Mouse (Mus musculus) forebrain, embryonic 11.5 days (tissue): ENCODE results near the gene Irf1. TPM values are rescaled to one million over a fixed set of nuclear protein-coding genes. Genes with fewer than 3 reads are reported as not detected.

Source experiments
- ATAC-seq: fragments of 200-750 bp; cut with Nextera tagmentation; replicated peaks from 2 replicates; pipeline ENCODE4 v1.8.0; 2017; ENCODE audit warnings: moderate TSS enrichment; ENCODE audit not compliant: low FRiP score
- DNase-seq: peaks from one replicate; pipeline ENCODE4 v3.0.0-alpha.2; 2017; ENCODE audit warnings: low spot score
- H3K27ac ChIP-seq: fragments of 300-500 bp; sonication (generic); 2 replicates; pipeline ENCODE4 v1.5.1; 2014; ENCODE audit warnings: low read depth, low read length
- H3K27me3 ChIP-seq: fragments of 300-500 bp; sonication (generic); 2 replicates; pipeline ENCODE4 v1.6.1; 2014; ENCODE audit warnings: mild to moderate bottlenecking, low read length, mixed read lengths; ENCODE audit not compliant: control insufficient read depth, insufficient read depth
- H3K36me3 ChIP-seq: fragments of 300-500 bp; sonication (generic); 2 replicates; pipeline ENCODE4 v1.6.1; 2014; ENCODE audit warnings: mild to moderate bottlenecking, low read length, moderate library complexity, mixed read lengths; ENCODE audit not compliant: control insufficient read depth, insufficient read depth
- H3K4me1 ChIP-seq: fragments of 300-500 bp; sonication (generic); replicated peaks from 2 replicates; pipeline ENCODE4 v1.6.1; 2014; ENCODE audit warnings: low read length, mixed read lengths; ENCODE audit not compliant: control insufficient read depth, insufficient read depth
- H3K4me2 ChIP-seq: fragments of 300-500 bp; sonication (generic); 2 replicates; pipeline ENCODE4 v1.6.1; 2014; ENCODE audit warnings: low read depth, mild to moderate bottlenecking, low read length, moderate library complexity, mixed read lengths; ENCODE audit not compliant: severe bottlenecking
- H3K4me3 ChIP-seq: fragments of 300-500 bp; sonication (generic); 2 replicates; pipeline ENCODE4 v1.5.1; 2014; ENCODE audit warnings: low read depth, low read length
- H3K9ac ChIP-seq: fragments of 300-500 bp; sonication (generic); 2 replicates; pipeline ENCODE4 v1.6.1; 2014; ENCODE audit warnings: low read length
- H3K9me3 ChIP-seq: fragments of 300-500 bp; sonication (generic); 2 replicates; pipeline ENCODE4 v1.6.1; 2016; ENCODE audit warnings: low read length, mixed read lengths; ENCODE audit not compliant: control insufficient read depth
- WGBS: fragments of 180-500 bp; shearing (Covaris S2); extraction: QIAGEN DNeasy Blood & Tissue Kit; methylation state at CpG from one replicate; pipeline ENCODE4 v1.1.7; 2014; 5-methylcytosine and 5-hydroxymethylcytosine counted together
- polyA plus RNA-seq: library from polyadenylated mRNA; unstranded; fragments of >200 nt; fragmentation: Nextera tagmentation; extraction: Ambion mirVana; gene quantifications from 2 replicates; pipeline ENCODE4 v1.2.1, GENCODE M21; 2014

Gene Irf1
- polyA plus RNA-seq, 1 experiment from 2014 or later = 4.0 TPM

- 89% methylated on average over 16 of the region's 16 CpGs for WGBS
- no peaks in the 10 kb centered on the region for H3K4me1 ChIP-seq
- no peaks in the 10 kb centered on the region for H3K27me3 ChIP-seq
- no peak overlapping the region for H3K9ac ChIP-seq
- ATAC-seq (no peak), DNase-seq (no peak)
- H3K27ac ChIP-seq = no peak overlapping the region
- no peak overlapping the region for H3K4me2 ChIP-seq
- H3K4me3 ChIP-seq = no peak overlapping the region
- H3K9me3 ChIP-seq = no peaks in the 10 kb centered on the region
- H3K36me3 ChIP-seq = no peaks in the 10 kb centered on the region
Observed at GRCm38 (mm10) chr11:53813001-53813868, 43.4 kb downstream of the Irf1 start.

- Histone ChIP-seq H3K27me3 (no peaks in the 10 kb centered on the region), H3K27ac (no peak overlapping the region), H3K4me3 (no peak overlapping the region), H3K9ac (no peak overlapping the region), H3K9me3 (no peaks in the 10 kb centered on the region), H3K4me2 (no peak overlapping the region), H3K36me3 (no peaks in the 10 kb centered on the region), H3K4me1 (no peaks in the 10 kb centered on the region)
- DNase-seq = no peak
- no peak for ATAC-seq
- 66% methylated on average over 3 of the region's 3 CpGs for WGBS
Observed at GRCm38 (mm10) chr11:53814810-53815209, 45.0 kb downstream of the Irf1 start.

- Histone ChIP-seq H3K4me3 (no peak overlapping the region), H3K27ac (no peak overlapping the region), H3K36me3 (no peaks in the 10 kb centered on the region), H3K27me3 (no peaks in the 10 kb centered on the region), H3K4me1 (no peaks in the 10 kb centered on the region), H3K9ac (no peak overlapping the region), H3K9me3 (no peaks in the 10 kb centered on the region), H3K4me2 (no peak overlapping the region)
- ATAC-seq (no peak), DNase-seq (no peak)
- WGBS = 86% methylated on average over 5 of the region's 5 CpGs
Observed at GRCm38 (mm10) chr11:53816841-53817375, 47.1 kb downstream of the Irf1 start.

- Histone ChIP-seq H3K4me3 (no peak overlapping the region), H3K4me1 (no peaks in the 10 kb centered on the region), H3K27ac (no peak overlapping the region), H3K27me3 (no peaks in the 10 kb centered on the region), H3K9ac (no peak overlapping the region), H3K4me2 (no peak overlapping the region), H3K36me3 (no peaks in the 10 kb centered on the region), H3K9me3 (no peaks in the 10 kb centered on the region)
- WGBS = 69% methylated on average over 6 of the region's 6 CpGs
- ATAC-seq = no peak
- no peak for DNase-seq
Observed at GRCm38 (mm10) chr11:53818794-53819193, 49.0 kb downstream of the Irf1 start.

GRCm38 (mm10) chr11:53819511-53819910 lies 49.7 kb downstream of the Irf1 start:
- no peak overlapping the region for H3K4me3 ChIP-seq
- no peak overlapping the region for H3K4me2 ChIP-seq
- H3K9me3 ChIP-seq = no peaks in the 10 kb centered on the region
- no peaks in the 10 kb centered on the region for H3K36me3 ChIP-seq
- no peaks in the 10 kb centered on the region for H3K4me1 ChIP-seq
- H3K27me3 ChIP-seq = no peaks in the 10 kb centered on the region
- DNase-seq (no peak), ATAC-seq (no peak)
- no peak overlapping the region for H3K27ac ChIP-seq
- WGBS = 92% methylated on average over 6 of the region's 6 CpGs
- H3K9ac ChIP-seq = no peak overlapping the region

GRCm38 (mm10) chr11:53820516-53821170 lies 50.8 kb downstream of the Irf1 start:
- Histone ChIP-seq H3K9ac (no peak overlapping the region), H3K27ac (no peak overlapping the region), H3K36me3 (no peaks in the 10 kb centered on the region), H3K9me3 (no peaks in the 10 kb centered on the region), H3K4me1 (no peaks in the 10 kb centered on the region), H3K27me3 (no peaks in the 10 kb centered on the region), H3K4me2 (no peak overlapping the region), H3K4me3 (no peak overlapping the region)
- no peak for DNase-seq
- WGBS = 94% methylated on average over 13 of the region's 13 CpGs
- ATAC-seq = no peak

GRCm38 (mm10) chr11:53821230-53821944 lies 51.6 kb downstream of the Irf1 start:
- WGBS = 84% methylated on average over 11 of the region's 11 CpGs

GRCm38 (mm10) chr11:53821945-53822338 lies 52.1 kb downstream of the Irf1 start:
- DNase-seq (no peak), ATAC-seq (no peak)
- Histone ChIP-seq H3K27me3 (no peaks in the 10 kb centered on the region), H3K9ac (no peak overlapping the region), H3K9me3 (no peaks in the 10 kb centered on the region), H3K4me1 (no peaks in the 10 kb centered on the region), H3K27ac (no peak overlapping the region), H3K36me3 (no peaks in the 10 kb centered on the region), H3K4me3 (no peak overlapping the region), H3K4me2 (no peak overlapping the region)
- 98% methylated on average over 3 of the region's 3 CpGs for WGBS

More at GRCm38 (mm10) chr11:53821230-53821944, 51.6 kb downstream of the Irf1 start:
- Histone ChIP-seq H3K4me1 (no peaks in the 10 kb centered on the region), H3K27me3 (no peaks in the 10 kb centered on the region), H3K4me3 (no peak overlapping the region), H3K4me2 (no peak overlapping the region), H3K36me3 (no peaks in the 10 kb centered on the region), H3K9me3 (no peaks in the 10 kb centered on the region), H3K27ac (no peak overlapping the region), H3K9ac (no peak overlapping the region)
- no peak for ATAC-seq
- no peak for DNase-seq
